Mouse (Mus musculus) heart, embryonic 10.5 days (tissue): ENCODE data around the gene Eif4a2. TPM values are rescaled to one million over a fixed set of nuclear protein-coding genes. Genes with fewer than 3 reads are reported as not detected.

Source experiments
- DNase-seq: peaks from one replicate; pipeline ENCODE4 v3.0.0-alpha.2; 2017; ENCODE audit warnings: low spot score
- H3K27ac ChIP-seq: fragments of 300-500 bp; sonication (generic); 2 replicates; pipeline ENCODE4 v1.5.1; 2016; ENCODE audit warnings: mild to moderate bottlenecking
- H3K27me3 ChIP-seq: fragments of 300-500 bp; sonication (generic); 2 replicates; pipeline ENCODE4 v1.6.1; 2016; ENCODE audit warnings: mild to moderate bottlenecking; ENCODE audit not compliant: poor library complexity, insufficient read depth, severe bottlenecking
- H3K36me3 ChIP-seq: fragments of 300-500 bp; sonication (generic); 2 replicates; pipeline ENCODE4 v1.6.1; 2016; ENCODE audit warnings: mild to moderate bottlenecking, moderate library complexity
- H3K4me1 ChIP-seq: fragments of 300-500 bp; sonication (generic); 2 replicates; pipeline ENCODE4 v1.6.1; 2016; ENCODE audit warnings: mild to moderate bottlenecking
- H3K4me3 ChIP-seq: fragments of 300-500 bp; sonication (generic); 2 replicates; pipeline ENCODE4 v1.5.1; 2016; ENCODE audit warnings: mild to moderate bottlenecking, moderate library complexity
- H3K9me3 ChIP-seq: fragments of 300-500 bp; sonication (generic); 2 replicates; pipeline ENCODE4 v1.6.1; 2016; ENCODE audit warnings: mild to moderate bottlenecking, moderate library complexity
- WGBS: fragments of 180-500 bp; shearing (Covaris S2); methylation state at CpG from one replicate; pipeline ENCODE4 v1.1.7; 2016; 5-methylcytosine and 5-hydroxymethylcytosine counted together
- polyA plus RNA-seq: library from polyadenylated mRNA; unstranded; fragments of >200 nt; fragmentation: Nextera tagmentation; extraction: Ambion mirVana; gene quantifications from 2 replicates; pipeline ENCODE4 v1.2.1, GENCODE M21; 2016

Eif4a2 gene
- polyA plus RNA-seq, 1 experiment from 2014 or later: 184 TPM

DNA sequence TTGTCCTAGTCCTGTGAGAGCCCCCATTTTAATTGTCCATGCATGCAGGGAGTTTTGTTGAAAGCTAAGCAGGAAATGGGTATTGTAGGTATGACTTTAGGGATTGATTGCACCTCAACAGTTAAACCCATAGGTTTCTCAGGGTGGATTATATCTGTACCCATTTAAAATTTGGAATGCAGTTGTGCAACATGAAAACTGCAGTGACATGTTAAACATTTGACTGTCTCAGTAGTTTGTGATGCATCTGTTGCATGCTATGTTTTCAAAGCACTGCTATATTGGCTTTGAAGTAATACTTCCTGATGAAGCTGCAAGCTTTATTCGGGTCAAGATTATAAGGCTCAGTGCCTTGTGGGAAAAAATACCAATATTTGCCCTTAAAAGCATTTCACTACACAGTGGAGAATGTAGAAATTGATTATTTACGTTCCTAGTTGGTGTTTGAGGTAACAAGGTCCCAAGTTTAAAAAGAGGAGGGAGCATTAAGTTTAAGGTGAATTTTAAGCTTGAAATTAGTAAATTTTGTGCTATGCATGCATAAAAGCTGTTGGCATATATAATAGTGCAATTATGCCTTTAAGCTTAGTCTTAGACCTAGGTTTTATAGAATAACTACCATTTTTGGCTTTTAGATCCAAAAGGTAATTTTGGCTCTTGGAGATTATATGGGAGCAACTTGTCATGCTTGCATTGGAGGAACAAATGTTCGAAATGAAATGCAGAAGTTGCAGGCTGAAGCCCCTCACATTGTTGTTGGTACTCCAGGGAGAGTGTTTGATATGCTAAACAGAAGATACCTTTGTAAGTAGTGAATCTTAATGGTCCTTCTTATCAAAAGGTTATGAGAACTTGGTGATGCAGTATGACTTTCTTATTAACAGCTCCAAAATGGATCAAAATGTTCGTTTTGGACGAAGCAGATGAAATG, 2.4 kb downstream of the Eif4a2 start:
- Histone ChIP-seq H3K36me3 (peaks cover 59% of the 10 kb centered on the region), H3K4me3 (peak overlapping the region; percentile 96), H3K27ac (peak overlapping the region; percentile 22; the same call in 1 of the 2 replicates), H3K27me3 (no peaks in the 10 kb centered on the region), H3K4me1 (peaks cover 6% of the 10 kb centered on the region; the same call in 1 of the 2 replicates), H3K9me3 (no peaks in the 10 kb centered on the region)
- 64% methylated on average over 5 of the region's 5 CpGs for WGBS
- no peak for DNase-seq

DNA sequence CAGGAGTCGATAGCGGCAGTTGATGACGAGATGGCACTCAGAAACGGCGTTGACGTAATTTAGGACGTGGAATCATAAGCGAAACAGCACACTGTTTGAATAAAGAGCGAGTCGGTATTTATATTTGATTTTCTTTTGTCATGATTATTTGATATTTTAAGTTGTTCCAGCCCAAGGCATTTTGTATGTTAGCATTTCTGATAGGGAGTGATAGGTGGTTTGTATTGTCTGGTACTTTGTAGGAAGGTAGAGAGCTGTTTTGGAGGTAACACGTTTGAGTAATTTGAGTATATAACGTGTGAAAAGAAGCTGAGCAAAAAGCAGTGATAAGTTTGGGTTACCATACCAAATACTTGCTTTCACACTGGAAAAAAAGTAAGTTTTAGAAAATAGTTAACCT, 5.1 kb downstream of the Eif4a2 start:
- H3K27ac ChIP-seq: no peak overlapping the region
- no peaks in the 10 kb centered on the region for H3K27me3 ChIP-seq
- peaks cover 6% of the 10 kb centered on the region; the same call in 1 of the 2 replicates for H3K4me1 ChIP-seq
- H3K9me3 ChIP-seq: no peaks in the 10 kb centered on the region
- no peak for DNase-seq
- H3K36me3 ChIP-seq: peaks cover 75% of the 10 kb centered on the region
- WGBS: 86% methylated on average over 12 of the region's 12 CpGs
- H3K4me3 ChIP-seq: no peak overlapping the region

DNA sequence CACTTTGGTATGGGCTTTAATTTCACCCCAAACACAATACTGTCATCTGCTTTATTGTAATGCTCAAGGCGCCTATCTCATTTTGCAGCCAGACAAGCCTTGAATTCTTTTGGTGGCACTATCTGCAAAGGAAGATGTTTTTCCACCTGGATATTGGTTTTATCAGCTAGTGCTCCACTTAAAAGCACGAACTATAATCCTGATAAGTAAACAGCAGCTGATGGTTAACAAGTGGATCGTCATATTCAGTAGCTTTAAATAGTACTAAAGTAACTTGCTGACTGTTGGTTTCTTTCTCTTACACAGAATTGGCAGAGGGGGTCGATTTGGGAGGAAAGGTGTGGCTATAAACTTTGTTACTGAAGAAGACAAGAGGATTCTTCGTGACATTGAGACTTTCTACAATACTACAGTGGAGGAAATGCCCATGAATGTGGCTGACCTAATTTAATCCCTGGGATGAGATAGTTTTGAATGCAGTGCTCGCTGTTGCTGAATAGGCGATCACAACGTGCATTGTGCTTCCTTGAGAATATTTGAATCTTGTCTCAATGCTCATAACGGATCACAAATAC, 5.7 kb downstream of the Eif4a2 start:
- Histone ChIP-seq H3K36me3 (peaks cover 81% of the 10 kb centered on the region), H3K27me3 (no peaks in the 10 kb centered on the region)
- WGBS: 50% methylated on average over 9 of the region's 9 CpGs

DNA sequence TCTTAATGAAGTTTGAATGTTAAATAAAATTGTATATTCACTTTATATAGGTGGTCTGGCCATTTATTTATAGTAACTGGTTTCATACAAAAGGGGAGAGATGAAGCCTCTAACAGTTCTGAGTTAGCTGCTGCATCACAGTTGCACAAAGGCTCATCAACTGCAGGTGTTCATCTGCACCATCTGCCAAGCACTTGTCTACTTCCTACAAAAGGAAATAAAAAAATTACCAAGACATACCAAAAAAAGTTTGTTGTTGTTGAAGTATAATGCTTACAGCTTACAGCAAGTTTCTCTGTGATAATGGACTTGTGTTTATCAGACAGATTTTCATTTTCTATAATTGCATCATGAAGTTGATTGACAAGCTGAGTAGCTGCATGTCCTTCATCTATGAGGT, 6.7 kb downstream of the Eif4a2 start:
- Histone ChIP-seq H3K4me3 (no peak overlapping the region), H3K36me3 (peaks cover 77% of the 10 kb centered on the region), H3K27ac (no peak overlapping the region), H3K4me1 (peaks cover 6% of the 10 kb centered on the region; the same call in 1 of the 2 replicates), H3K27me3 (no peaks in the 10 kb centered on the region), H3K9me3 (no peaks in the 10 kb centered on the region)
- DNase-seq: no peak

More for the DNA sequence above, 5.7 kb downstream of the Eif4a2 start:
- Histone ChIP-seq H3K9me3 (no peaks in the 10 kb centered on the region), H3K27ac (no peak overlapping the region), H3K4me3 (no peak overlapping the region), H3K4me1 (peaks cover 6% of the 10 kb centered on the region; the same call in 1 of the 2 replicates)
- DNase-seq: no peak

DNA sequence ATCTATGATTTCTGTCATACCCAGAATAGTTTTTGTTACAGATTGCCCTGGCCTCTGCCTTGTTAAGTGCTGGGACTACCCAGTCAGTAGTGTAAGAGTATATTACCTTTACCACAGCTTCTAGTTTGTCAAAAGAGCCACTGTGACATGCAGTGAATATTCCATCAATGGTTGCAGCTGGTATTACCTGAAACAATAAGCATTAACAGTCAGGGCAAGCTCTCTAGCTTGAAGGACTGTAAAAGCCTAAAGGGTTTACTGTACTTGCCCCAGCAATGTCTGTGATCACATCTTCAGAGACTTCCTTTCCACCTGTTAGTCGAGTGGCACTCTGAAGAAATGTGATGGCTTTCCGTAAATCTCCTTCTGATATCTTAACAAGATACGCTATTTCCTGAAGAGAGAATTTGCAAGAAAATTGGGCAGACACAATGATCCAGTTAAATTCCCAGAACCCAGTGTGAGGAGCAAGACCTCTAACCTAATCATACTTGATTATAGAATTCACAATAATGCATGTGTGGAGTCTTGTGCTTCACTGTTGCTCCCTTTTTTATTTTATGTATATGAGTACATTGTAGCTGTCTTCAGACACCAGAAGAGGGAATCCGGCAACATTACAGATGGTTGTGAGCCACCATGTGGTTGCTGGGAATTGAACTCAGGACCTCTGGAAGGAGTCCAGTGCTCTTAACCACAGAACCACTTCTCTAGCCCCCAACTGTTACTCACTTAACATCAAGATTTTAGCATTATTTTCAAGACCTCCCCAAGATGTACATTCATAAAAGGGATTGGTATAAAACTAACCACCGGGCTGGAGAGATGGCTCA, 7.3 kb downstream of the Eif4a2 start:
- no peak for DNase-seq
- peaks cover 75% of the 10 kb centered on the region for H3K36me3 ChIP-seq
- H3K4me1 ChIP-seq: peaks cover 4% of the 10 kb centered on the region; the same call in 1 of the 2 replicates
- H3K27me3 ChIP-seq: no peaks in the 10 kb centered on the region
- H3K9me3 ChIP-seq: no peaks in the 10 kb centered on the region
- no peak overlapping the region for H3K27ac ChIP-seq
- no peak overlapping the region for H3K4me3 ChIP-seq
- WGBS: 72% methylated on average over 5 of the region's 5 CpGs

DNA sequence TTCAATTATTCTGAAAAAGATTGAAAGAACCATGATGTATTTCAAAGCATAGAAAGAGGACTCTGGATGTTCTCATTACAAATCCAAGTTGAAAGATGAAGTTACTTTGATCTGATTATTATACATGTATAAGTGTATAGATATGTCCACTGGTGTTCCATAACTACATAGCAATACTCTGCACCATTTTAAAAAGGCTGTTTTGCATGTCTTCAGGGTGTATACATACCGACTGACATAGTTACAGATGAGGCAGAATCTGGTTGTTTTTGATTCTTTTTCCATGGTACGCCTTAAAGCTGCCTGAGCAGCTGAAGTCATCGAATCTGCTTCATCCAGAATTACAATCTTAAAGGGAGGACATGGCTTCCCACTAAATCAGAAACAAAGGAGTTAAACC, 8.2 kb downstream of the Eif4a2 start:
- Histone ChIP-seq H3K9me3 (no peaks in the 10 kb centered on the region), H3K27me3 (no peaks in the 10 kb centered on the region), H3K4me3 (no peak overlapping the region), H3K4me1 (no peaks in the 10 kb centered on the region), H3K36me3 (peaks cover 73% of the 10 kb centered on the region), H3K27ac (no peak overlapping the region)
- 90% methylated on average over 3 of the region's 3 CpGs for WGBS
- no peak for DNase-seq

DNA sequence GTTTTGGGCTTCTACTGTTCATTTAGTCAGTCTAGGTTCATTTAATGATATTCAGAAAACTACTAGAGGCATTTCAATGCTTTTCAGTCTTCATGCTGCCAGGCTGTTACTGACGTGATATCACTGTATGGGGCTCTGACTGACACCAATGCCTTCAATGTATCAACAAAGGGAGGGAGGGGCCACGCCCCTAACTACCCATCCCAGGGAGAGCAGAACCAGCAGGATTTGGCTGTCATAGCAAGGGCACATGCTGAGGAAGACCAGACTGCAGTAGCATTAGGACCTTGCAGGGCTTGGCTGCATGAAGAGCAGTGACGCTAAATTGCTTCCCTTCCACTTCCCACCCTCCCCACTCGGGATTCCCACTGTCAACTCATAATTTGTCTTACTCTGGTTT, 9.9 kb downstream of the Eif4a2 start:
- no peak overlapping the region for H3K27ac ChIP-seq
- no peak for DNase-seq
- 58% methylated on average over 4 of the region's 4 CpGs for WGBS
- H3K9me3 ChIP-seq: no peaks in the 10 kb centered on the region
- H3K4me3 ChIP-seq: no peak overlapping the region
- H3K27me3 ChIP-seq: no peaks in the 10 kb centered on the region
- H3K36me3 ChIP-seq: peaks cover 74% of the 10 kb centered on the region
- no peaks in the 10 kb centered on the region for H3K4me1 ChIP-seq

DNA sequence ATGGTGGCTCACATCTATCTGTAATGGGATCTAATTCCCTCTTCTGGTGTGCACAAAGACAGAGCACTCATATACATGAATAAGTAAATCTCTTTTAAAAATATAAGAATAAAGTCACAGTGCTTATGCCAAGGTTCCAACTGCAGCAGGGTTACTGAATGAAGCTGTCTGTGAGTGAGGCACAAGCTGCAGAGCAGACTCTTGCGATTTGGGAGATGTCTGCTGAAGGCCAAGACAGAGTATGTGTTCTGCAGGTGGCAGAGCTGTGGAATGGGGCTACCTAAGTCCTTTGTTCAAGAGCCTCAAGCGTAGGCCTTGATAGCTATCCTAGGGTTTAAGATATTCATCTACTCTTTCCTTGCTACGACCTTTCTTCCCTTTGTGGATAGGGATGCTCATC, 15.2 kb downstream of the Eif4a2 start:
- H3K4me3 ChIP-seq: no peak overlapping the region
- 93% methylated on average over 3 of the region's 3 CpGs for WGBS
- peaks cover 64% of the 10 kb centered on the region for H3K36me3 ChIP-seq
- H3K4me1 ChIP-seq: peaks cover 9% of the 10 kb centered on the region
- H3K27ac ChIP-seq: no peak overlapping the region
- no peaks in the 10 kb centered on the region for H3K9me3 ChIP-seq
- DNase-seq: no peak
- no peaks in the 10 kb centered on the region for H3K27me3 ChIP-seq

DNA sequence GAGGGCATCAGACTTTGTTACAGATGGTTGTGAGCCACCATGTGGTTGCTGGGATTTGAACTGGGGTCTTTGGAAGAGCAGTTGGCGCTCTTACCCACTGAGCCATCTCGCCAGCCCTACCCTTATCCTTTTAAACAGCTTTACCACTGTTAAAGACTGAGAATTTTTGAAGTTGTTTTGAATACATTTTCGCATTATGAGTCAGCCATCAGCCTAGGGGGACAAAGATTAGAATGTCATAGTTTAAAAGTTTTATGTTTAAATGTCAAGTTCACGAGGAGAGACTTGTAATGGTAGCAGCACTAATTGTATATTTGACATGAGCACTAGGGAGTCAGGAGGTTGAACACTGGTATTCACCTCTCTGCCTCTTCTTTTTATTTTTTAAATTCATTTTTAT, 15.9 kb downstream of the Eif4a2 start:
- 91% methylated on average over 4 of the region's 4 CpGs for WGBS
- no peak for DNase-seq
- peaks cover 9% of the 10 kb centered on the region for H3K4me1 ChIP-seq
- no peaks in the 10 kb centered on the region for H3K9me3 ChIP-seq
- no peak overlapping the region for H3K27ac ChIP-seq
- no peaks in the 10 kb centered on the region for H3K27me3 ChIP-seq
- H3K36me3 ChIP-seq: peaks cover 58% of the 10 kb centered on the region
- no peak overlapping the region for H3K4me3 ChIP-seq

DNA sequence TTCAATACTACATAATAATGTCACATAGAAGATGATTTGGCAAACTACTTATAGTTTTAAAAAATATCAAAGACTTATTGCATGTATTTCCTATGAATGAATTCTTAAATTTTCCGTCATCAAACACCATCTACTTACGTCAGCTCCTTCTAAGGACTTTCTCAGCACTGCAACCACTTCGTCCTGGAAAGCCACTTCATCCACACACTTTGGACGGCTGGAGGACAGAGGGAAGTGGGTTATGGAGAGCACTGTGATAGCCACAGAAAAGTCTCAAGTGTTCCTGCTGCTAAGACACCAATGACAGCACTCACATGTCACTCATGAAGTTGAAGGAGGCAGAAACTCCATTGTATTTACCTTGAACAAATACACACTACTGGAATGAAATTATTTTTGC, 17.2 kb downstream of the Eif4a2 start:
- 80% methylated on average over 4 of the region's 4 CpGs for WGBS
- H3K4me1 ChIP-seq: peaks cover 19% of the 10 kb centered on the region
- no peak overlapping the region for H3K27ac ChIP-seq
- no peak overlapping the region for H3K4me3 ChIP-seq
- DNase-seq: no peak
- no peaks in the 10 kb centered on the region for H3K9me3 ChIP-seq
- no peaks in the 10 kb centered on the region for H3K27me3 ChIP-seq
- peaks cover 50% of the 10 kb centered on the region for H3K36me3 ChIP-seq

DNA sequence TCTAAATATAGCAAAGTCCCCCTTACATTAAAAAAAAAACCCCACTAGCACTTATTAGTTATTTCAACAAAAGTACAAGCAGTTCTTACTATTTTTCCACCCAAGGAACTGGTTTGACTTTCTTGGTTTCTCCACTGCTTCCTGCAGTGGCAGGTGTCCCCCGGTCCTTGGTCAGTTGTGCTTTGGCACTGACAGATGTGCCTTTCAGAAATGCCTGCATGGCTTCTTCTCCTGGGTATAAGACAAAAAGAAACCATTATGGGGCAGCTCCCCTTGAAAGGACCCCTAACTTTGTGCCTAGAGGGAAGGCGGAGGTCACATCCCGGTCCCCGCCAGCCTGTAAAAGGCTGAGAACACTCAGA, 20.0 kb downstream of the Eif4a2 start:
- under 1% methylated on average over 4 of the region's 4 CpGs for WGBS
- H3K4me1 ChIP-seq: peaks cover 19% of the 10 kb centered on the region
- no peak for DNase-seq
- peaks cover 25% of the 10 kb centered on the region for H3K36me3 ChIP-seq
- H3K27me3 ChIP-seq: no peaks in the 10 kb centered on the region
- peak overlapping the region; percentile 82 for H3K4me3 ChIP-seq
- peak overlapping the region; percentile 98 for H3K27ac ChIP-seq
- no peaks in the 10 kb centered on the region for H3K9me3 ChIP-seq

DNA sequence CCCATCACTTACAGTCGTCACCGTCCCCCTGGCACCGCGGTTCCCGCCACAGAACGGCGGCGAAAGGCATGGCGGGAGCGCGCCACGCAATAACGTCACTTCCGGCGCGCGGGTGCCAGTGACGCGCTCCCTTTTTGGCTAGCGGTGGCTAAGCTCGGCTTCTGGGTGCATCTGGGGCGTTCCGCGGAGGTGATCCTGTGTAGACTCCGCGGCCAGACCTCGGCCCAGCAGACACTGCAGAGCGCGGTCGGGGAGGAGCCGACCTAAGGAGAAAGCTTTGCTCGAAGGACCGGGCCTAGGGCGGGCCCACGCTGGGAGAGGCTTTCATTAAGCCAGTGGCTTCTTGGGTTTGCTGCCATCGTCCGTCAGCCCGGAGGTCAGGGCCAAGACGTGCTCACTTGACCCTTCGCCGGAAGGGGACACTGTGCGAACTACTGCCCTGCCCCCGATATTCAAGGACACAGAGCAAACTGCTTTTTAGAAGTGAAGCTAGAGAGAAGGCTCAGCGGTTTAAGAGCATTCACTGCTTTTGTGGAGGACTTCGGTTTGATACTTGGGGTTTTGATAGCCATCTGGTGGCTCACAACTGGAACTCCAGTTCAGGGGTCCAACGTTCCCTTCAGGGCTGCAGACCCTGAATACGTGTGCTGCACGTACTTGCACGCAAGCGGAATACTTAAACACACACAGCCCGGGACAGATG, 20.6 kb downstream of the Eif4a2 start, which contains the start of gene Rfc4:
Rfc4 (minus strand) TSS at position 65 of the 703 bp plus-strand sequence.
- Histone ChIP-seq H3K27ac (peak within 1 kb of the TSS; percentile 98), H3K9me3 (no peaks in the 10 kb centered on the region), H3K27me3 (no peaks in the 10 kb centered on the region), H3K4me3 (peak within 1 kb of the TSS; percentile 82), H3K36me3 (peaks cover 20% of the 10 kb centered on the region), H3K4me1 (peaks cover 19% of the 10 kb centered on the region)
- WGBS: under 1% methylated on average over 51 of the region's 51 CpGs
- peak; percentile 95 for DNase-seq
